Mouse (Mus musculus): ENCODE data around the gene Supt20.

Supt20 gene

GRCm38 (mm10) chr3:54692202-54693055, at the start of gene Supt20:
TSS of gene Supt20 (plus strand) at chr3:54692807.
- peak; percentile 97 for DNase-seq (ENCODE audit: low read depth, low spot score)

- DNase-seq (ENCODE audit: low read depth, low spot score) = no peak
These were observed 49.8 kb upstream of the Supt20 start for GRCm38 (mm10) chr3:54642851-54643250.

DNA sequence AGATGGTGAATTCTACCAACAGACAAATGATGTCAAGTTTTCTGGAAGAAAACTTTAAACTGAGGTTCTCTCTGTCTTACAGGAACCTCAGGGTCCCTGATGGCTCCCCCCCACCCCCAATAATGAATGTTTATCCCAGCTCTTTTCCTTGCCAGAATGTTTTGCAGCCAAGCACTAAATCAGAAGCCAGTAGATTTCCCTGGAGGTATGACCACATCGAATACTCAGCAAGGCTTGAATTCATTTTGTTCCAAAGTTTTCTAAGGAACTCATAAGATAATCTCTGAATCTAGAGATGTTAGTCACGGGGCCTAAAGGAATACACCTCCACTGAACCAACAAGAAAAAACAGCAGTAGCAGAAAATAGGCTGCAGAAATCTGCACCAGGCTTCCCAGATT, 45.0 kb upstream of the Supt20 start:
- DNase-seq (ENCODE audit: low read depth, low spot score) = no peak

- DNase-seq (ENCODE audit: low read depth, low spot score) = no peak
These were observed 41.0 kb upstream of the Supt20 start for GRCm38 (mm10) chr3:54651576-54651975.

- no peak for DNase-seq (ENCODE audit: low read depth, low spot score)
These were observed 38.4 kb upstream of the Supt20 start for GRCm38 (mm10) chr3:54654169-54654568.

DNA sequence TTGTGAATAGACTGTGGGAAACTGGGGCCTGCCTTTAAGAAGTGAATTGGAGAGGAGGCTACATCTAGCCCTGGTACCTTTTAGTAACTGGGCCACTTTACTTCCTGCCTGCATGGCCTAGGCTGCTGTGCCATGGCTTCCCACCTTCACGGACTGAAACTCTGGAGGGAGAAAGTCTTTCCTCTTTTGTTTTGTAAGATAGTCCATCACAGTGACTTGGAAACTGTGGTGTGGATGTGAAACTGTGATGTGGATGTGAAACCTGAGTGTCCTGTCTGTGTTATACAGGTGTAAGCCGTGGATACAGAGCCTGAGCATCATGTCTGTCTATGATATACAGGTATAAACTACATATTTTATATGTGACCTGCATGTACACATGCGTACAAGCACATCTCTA, 35.5 kb upstream of the Supt20 start:
- DNase-seq (ENCODE audit: low read depth, low spot score) = no peak

- DNase-seq (ENCODE audit: low read depth, low spot score) = no peak
These were observed 34.5 kb upstream of the Supt20 start for GRCm38 (mm10) chr3:54657888-54658626.

DNA sequence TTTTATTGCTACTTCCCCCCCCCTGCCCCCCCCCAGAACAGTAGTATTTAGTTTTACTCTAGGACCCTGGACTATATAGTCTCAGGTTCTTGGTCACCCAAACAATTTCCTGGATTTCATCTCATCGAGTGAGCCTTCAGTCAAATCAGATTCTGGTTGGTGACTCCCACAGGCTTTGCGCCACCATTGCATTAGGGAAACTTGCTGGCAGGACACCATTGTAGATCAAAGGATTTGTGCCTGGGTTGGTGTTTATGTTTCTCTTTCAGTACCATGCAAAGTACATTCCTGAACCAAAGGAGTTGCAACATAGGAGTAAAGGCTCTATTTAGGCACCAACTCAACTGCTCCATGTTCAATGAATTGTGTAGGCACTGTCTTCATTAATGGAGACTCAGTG, 32.9 kb upstream of the Supt20 start:
- no peak for DNase-seq (ENCODE audit: low read depth, low spot score)

DNA sequence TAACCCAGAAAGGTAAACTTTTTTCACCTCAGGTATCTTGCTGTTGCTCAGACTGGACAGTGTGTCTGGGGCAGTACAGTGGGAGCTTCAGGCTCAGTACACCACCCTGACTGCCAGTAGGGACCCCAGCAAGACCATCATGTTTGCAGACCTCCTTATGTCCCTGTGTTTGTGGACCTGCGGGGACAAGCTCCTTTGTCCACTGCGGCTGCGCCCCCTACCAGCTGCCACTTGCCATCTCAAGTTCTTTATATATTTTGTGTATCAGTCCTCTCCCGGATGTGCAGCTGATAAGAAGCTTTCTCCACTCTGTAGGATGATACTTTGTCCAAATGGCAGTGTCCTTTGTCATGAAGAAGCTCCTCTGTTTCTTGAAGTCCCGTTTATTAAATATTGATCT, 30.2 kb upstream of the Supt20 start:
- DNase-seq (ENCODE audit: low read depth, low spot score) = peak; percentile 5

DNA sequence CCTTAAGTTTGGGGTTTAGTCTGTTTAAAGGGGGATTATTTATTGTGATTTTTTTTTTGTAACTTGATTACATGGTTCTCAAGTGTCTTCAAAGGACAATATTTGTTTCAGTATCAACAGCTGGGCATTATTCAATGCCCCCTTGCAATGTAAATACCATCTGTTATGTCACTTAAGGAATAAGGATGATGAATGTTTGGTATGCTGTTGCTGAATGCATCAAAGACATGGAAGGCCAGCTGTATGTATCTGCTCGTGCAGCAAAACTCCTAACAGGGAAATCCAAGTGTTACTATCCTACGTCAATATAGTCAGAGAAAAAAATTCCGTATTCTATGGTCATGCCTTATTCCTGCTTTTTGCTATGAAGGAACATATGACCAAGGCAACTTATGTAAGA, 24.5 kb upstream of the Supt20 start:
- DNase-seq (ENCODE audit: low read depth, low spot score) = no peak

DNA sequence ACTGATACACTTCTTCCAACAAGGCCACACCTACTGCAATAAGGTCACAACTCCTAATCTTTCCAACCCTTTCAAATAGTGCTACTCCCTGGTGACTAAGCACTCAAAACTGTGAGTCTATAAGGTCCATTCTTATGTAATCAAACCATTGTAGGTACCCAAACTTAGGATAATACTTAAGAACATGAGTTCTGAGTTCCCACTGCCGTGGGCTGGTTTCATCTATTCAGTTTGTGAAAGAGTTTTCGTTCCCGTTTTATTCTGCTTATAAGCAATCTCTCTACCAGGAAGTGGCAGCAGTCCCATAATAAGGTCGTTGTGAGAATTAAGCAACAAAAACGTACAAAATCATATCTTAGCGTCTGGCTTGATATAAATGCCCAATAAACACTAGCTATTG, 23.9 kb upstream of the Supt20 start:
- no peak for DNase-seq (ENCODE audit: low read depth, low spot score)

- peak; percentile 47 for DNase-seq (ENCODE audit: low read depth, low spot score)
These were observed 23.0 kb upstream of the Supt20 start for GRCm38 (mm10) chr3:54669559-54669958.

GRCm38 (mm10) chr3:54672111-54672510, 20.5 kb upstream of the Supt20 start:
- DNase-seq (ENCODE audit: low read depth, low spot score) = no peak

- DNase-seq (ENCODE audit: low read depth, low spot score) = peak; percentile 58
These were observed 19.8 kb upstream of the Supt20 start for GRCm38 (mm10) chr3:54672557-54673529.

DNA sequence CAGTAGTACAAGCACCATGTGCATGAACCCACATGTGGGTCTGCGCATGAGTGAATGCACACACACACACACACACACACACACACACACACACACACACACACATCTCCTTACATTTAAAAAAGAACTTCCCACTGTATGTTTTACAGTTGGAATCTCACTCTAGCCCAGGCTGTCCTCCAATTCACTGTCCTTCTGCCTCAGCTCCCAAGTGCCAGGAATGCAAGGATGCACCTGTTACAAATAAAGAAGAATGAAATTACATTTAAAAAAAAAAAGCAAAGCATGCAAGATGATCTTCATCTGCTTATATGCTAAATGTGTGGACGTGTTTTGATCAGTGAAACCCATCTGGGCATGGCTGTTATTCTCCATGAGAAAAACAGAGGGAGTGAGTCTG, 15.8 kb upstream of the Supt20 start:
- no peak for DNase-seq (ENCODE audit: low read depth, low spot score)

- DNase-seq (ENCODE audit: low read depth, low spot score) = no peak
These were observed 11.1 kb upstream of the Supt20 start for GRCm38 (mm10) chr3:54681310-54682204.

- DNase-seq (ENCODE audit: low read depth, low spot score) = no peak
These were observed 7.4 kb upstream of the Supt20 start for GRCm38 (mm10) chr3:54685202-54685601.

- DNase-seq (ENCODE audit: low read depth, low spot score) = no peak
These were observed 5.4 kb upstream of the Supt20 start for GRCm38 (mm10) chr3:54687245-54687644.

DNA sequence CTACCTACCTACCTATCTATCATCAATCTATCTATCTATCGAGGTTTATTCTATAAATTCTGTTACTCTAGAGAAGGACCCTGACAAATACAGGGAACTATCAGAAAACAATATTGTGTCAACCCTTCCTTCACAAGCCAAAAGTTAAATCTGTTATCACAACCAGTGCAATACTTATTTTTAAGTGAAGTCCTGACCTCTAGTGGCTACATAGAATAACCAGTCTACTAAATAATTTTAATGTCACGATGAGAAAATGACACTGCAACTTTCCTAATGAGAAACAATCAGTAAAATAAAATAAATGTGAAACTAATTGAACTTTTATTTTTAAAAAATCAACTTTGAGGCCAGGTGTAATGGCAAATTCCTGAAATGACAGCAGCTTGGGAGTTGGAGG, 3.5 kb upstream of the Supt20 start:
- DNase-seq (ENCODE audit: low read depth, low spot score) = peak; percentile 47

- no peak for DNase-seq (ENCODE audit: low read depth, low spot score)
These were observed 429 bp downstream of the Supt20 start for GRCm38 (mm10) chr3:54693056-54693415.
